Mouse (Mus musculus) G1E (cell line): ENCODE results near the gene Snapc3. TPM values are rescaled to one million over a fixed set of nuclear protein-coding genes. Genes with fewer than 3 reads are reported as not detected.

Source experiments
- ATAC-seq: 2 replicates; pipeline ENCODE4 v1.8.0; 2016; ENCODE audit warnings: mild to moderate bottlenecking; ENCODE audit not compliant: insufficient number of reproducible peaks, poor library complexity, low FRiP score, severe bottlenecking; ENCODE audit errors: extremely low read depth
- DNase-seq: peaks from one replicate; pipeline ENCODE4 v3.0.0; 2012; ENCODE audit warnings: low spot score
- H3K27me3 ChIP-seq: 2 replicates; pipeline ENCODE4 v1.6.1; 2012; ENCODE audit warnings: mild to moderate bottlenecking, low read length, inconsistent platforms; ENCODE audit not compliant: insufficient read depth
- H3K36me3 ChIP-seq: replicated peaks from 2 replicates; pipeline ENCODE3; 2012; ENCODE audit warnings: mild to moderate bottlenecking, inconsistent platforms
- H3K4me1 ChIP-seq: 2 replicates; pipeline ENCODE4 v1.6.1; 2012; ENCODE audit warnings: low read depth, low read length, inconsistent platforms, mixed read lengths; ENCODE audit not compliant: insufficient read depth
- H3K4me3 ChIP-seq: 2 replicates; pipeline ENCODE4 v1.5.1; 2012; ENCODE audit warnings: low read depth, mild to moderate bottlenecking, inconsistent platforms, low read length, moderate library complexity, mixed read lengths
- H3K9me3 ChIP-seq: replicated peaks from 2 replicates; pipeline ENCODE4 v1.6.1; 2012; ENCODE audit warnings: inconsistent platforms
- CTCF ChIP-seq: IDR thresholded peaks from 2 replicates; pipeline ENCODE4 v1.5.1; 2012; ENCODE audit warnings: low read depth, low read length, inconsistent platforms, mixed read lengths
- GATA1 ChIP-seq: IDR thresholded peaks from 2 replicates; pipeline ENCODE4 v1.6.1; 2012; ENCODE audit warnings: borderline replicate concordance, low read length, inconsistent platforms, mixed read lengths
- GATA2 ChIP-seq: IDR thresholded peaks from 2 replicates; pipeline ENCODE4 v1.6.1; 2012; ENCODE audit warnings: low read depth, low read length, inconsistent platforms, borderline replicate concordance
- POLR2AphosphoS5 ChIP-seq: IDR thresholded peaks from 2 replicates; pipeline ENCODE4 v1.6.1; 2012; ENCODE audit warnings: low read depth, low read length, inconsistent platforms; ENCODE audit not compliant: insufficient replicate concordance
- TAL1 ChIP-seq: conservative IDR thresholded peaks from 2 replicates; pipeline ENCODE4 v1.6.1; 2012; ENCODE audit warnings: low read depth, low read length, inconsistent platforms, mixed read lengths
- polyA plus RNA-seq: library from polyadenylated mRNA; stranded (reverse); fragments of >175 nt; gene quantifications from 2 replicates; pipeline ENCODE4 v1.2.3, GENCODE M21; 2012
- total RNA-seq, 2 experiments: library from RNA; stranded (forward) in 1 of 2; stranded (reverse) in 1 of 2; fragments of 200-1000 nt in 1 of 2; fragments of >200 nt in 1 of 2; fragmentation: Nextera tagmentation in 1 of 2; gene quantifications; 2 replicates each; pipeline ENCODE4 v1.2.3; 2014 to 2017

The Snapc3 gene
- total and polyA plus RNA-seq, 3 experiments = 7.4 to 61.4 (median 57.6) TPM

DNA sequence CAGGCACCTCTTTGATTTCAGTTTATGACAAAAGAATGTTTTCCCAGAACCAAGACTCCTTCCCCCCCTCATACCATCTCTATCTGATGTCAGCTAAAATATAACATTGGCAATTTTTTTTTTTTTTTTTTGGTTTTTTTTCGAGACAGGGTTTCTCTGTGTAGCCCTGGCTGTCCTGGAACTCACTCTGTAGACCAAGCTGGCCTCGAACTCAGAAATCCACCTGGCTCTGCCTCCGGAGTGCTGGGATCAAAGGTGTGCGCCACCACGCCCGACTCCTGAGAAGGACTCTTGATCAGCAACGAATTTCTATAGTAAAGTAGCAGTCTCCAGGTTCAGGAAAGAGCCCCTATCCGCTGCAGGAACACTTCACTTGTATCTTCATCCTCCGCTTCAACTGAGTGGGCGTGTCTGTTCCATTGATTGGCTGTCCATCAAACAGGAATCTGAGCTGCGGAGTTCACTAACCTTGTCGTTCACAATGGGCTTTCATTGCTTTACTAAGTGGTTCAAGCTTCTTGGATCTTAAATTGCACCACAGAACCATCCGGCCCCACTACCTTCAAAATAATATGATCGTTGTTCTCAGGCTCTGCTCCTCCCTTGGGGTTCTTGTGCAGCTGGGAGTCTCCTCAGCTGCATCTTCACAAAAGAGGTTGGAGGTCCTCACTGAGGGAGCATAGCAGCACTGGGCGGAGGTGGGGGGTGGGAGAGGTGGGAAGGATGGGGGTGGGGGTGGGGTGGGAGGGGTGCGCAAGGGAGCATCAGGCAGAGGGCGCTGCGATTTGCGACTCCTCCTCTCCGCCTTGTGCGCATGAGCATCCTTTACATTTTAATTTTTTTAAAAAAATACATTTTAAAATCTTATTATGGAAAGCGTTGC is 82.9 kb downstream of the Snapc3 start:
- Histone ChIP-seq H3K9me3 (no peaks in the 10 kb centered on the region), H3K36me3 (no peaks in the 10 kb centered on the region), H3K4me1 (no peaks in the 10 kb centered on the region), H3K27me3 (peaks cover 7% of the 10 kb centered on the region), H3K4me3 (no peak overlapping the region)
- DNase-seq (no peak), ATAC-seq (no peak)
- no peak for TF ChIP-seq TAL1
- no peak for TF ChIP-seq CTCF
- no peak for TF ChIP-seq POLR2AphosphoS5
- no peak for TF ChIP-seq GATA2
- no peak for TF ChIP-seq GATA1

DNA sequence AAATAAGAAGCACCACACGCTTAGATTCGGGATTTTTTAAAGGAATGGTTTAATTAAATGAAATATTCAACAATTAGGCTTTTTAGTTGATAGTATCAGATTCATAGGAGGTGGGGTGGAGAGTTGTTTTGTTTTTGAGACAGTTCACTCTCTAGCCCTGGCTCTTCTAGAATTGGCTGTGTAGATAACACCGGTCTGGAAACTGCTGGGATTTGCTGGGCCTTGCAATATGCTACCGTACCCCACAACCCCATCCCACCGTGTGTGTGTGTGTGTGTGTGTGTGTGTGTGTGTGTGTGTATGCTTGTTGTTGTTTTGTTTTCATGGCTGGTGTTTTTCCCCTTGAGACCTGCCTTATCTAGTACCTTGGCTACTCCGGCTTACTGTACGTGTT is 83.5 kb downstream of the Snapc3 start:
- no peak overlapping the region for H3K4me3 ChIP-seq
- H3K9me3 ChIP-seq = no peaks in the 10 kb centered on the region
- H3K36me3 ChIP-seq = no peaks in the 10 kb centered on the region
- DNase-seq = no peak
- TF ChIP-seq GATA1 (no peak), CTCF (no peak), GATA2 (no peak), POLR2AphosphoS5 (no peak), TAL1 (no peak)
- no peak for ATAC-seq
- H3K4me1 ChIP-seq = no peaks in the 10 kb centered on the region
- peaks cover 6% of the 10 kb centered on the region for H3K27me3 ChIP-seq

DNA sequence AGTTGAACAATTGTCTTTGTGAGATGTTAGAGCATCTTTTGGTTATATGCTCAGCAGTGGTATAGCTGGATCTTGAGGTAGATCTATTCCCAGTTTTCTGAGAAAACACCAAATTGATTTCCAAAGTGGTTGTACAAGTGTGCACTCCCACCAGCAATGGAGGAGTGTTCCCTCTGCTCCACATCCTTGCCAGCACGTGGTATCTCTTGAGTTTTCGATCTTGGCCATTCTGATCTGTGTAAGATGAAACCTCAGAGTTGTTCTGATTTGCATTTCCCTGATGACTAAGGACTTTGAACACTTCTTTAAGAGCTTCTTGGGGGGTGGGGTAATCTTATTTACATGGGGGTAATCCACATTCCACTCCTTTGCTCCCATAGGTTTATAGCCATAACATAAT is 92.1 kb downstream of the Snapc3 start:
- ATAC-seq (no peak), DNase-seq (no peak)
- no peaks in the 10 kb centered on the region for H3K4me1 ChIP-seq
- no peak for TF ChIP-seq POLR2AphosphoS5
- no peak for TF ChIP-seq GATA2
- TF ChIP-seq TAL1 = no peak
- no peak for TF ChIP-seq CTCF
- no peak for TF ChIP-seq GATA1
- no peak overlapping the region for H3K4me3 ChIP-seq
- H3K9me3 ChIP-seq = no peaks in the 10 kb centered on the region
- H3K36me3 ChIP-seq = no peaks in the 10 kb centered on the region
- peaks cover 11% of the 10 kb centered on the region for H3K27me3 ChIP-seq

DNA sequence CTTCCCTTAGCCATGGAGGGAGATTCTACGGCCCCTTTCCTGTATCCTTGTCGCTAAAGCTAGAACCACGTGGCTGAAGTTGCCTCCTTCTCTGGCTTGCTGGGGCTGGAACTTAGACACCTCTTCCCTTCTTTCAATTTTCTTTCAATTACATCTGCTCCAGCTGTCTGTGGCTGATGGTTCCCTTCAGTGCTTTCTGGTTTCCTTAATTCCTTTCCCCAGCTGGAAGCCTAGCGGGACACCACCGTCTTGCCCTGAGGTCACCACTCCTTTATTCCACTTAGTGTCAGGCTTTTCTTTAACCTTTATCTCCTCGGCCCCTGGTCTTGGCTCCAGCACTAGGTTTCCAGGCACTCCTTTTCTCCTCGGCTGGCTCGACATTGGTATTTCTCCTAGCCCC is 93.6 kb downstream of the Snapc3 start:
- Histone ChIP-seq H3K4me3 (no peak overlapping the region), H3K4me1 (no peaks in the 10 kb centered on the region), H3K9me3 (no peaks in the 10 kb centered on the region), H3K36me3 (no peaks in the 10 kb centered on the region), H3K27me3 (peaks cover 11% of the 10 kb centered on the region)
- TF ChIP-seq TAL1 (no peak), POLR2AphosphoS5 (no peak), GATA2 (no peak), CTCF (no peak), GATA1 (no peak)
- DNase-seq = no peak
- ATAC-seq = no peak

DNA sequence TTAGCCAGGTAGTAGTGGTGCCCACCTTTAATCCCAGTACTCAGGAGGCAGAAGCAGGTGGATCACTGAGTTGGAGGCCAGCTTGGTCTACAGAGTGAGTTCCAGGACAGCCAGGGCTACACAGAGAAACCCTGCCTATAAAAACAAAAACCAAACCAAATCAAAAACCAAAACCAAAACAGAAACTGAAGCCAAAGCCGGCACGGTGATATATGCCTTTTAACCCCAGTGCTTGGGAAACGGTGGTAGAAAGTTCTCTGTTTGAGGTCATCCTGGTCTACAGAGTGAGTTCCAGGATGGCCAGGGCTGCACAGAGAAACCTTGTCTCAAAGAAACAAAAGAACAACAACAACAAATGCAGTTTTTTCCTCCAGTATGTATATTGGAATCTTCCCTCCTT is 94.7 kb downstream of the Snapc3 start:
- H3K4me3 ChIP-seq = no peak overlapping the region
- peaks cover 13% of the 10 kb centered on the region for H3K27me3 ChIP-seq
- H3K36me3 ChIP-seq = no peaks in the 10 kb centered on the region
- no peaks in the 10 kb centered on the region for H3K9me3 ChIP-seq
- no peaks in the 10 kb centered on the region; the same call in 1 of the 2 replicates for H3K4me1 ChIP-seq
- DNase-seq (no peak), ATAC-seq (no peak)
- no peak for TF ChIP-seq GATA2
- TF ChIP-seq GATA1 = no peak
- TF ChIP-seq POLR2AphosphoS5 = no peak
- TF ChIP-seq CTCF = no peak
- no peak for TF ChIP-seq TAL1

DNA sequence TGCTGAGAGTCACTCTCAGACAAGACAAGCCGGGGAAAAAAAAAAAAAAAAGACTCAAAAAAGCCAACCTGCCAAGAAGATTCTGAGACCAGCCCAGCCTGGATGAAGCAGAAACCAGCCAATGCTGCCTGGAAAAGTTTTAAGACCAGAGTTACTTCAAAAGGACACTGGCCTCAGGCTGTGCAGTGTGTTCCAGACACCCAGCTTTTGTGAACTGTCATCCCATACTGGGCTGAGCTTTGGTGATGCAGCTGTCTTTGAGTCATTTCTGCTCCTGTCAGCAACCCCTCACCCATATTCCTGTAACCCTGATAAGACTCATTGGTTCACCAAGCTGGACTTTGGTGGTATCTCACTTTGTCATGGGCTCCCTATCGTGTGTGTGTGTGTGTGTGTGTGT is 95.1 kb downstream of the Snapc3 start:
- Histone ChIP-seq H3K36me3 (no peaks in the 10 kb centered on the region), H3K9me3 (no peaks in the 10 kb centered on the region), H3K27me3 (peaks cover 16% of the 10 kb centered on the region), H3K4me3 (no peak overlapping the region), H3K4me1 (no peaks in the 10 kb centered on the region; the same call in 1 of the 2 replicates)
- ATAC-seq (no peak), DNase-seq (no peak)
- TF ChIP-seq CTCF = no peak
- TF ChIP-seq POLR2AphosphoS5 = no peak
- TF ChIP-seq TAL1 = no peak
- no peak for TF ChIP-seq GATA2
